Mouse (Mus musculus): ENCODE results near the gene Psma5. TPM values are rescaled to one million over a fixed set of nuclear protein-coding genes. Genes with fewer than 3 reads are reported as not detected.

Gene Psma5
- 242 and 259 TPM in 2 replicates for polyA plus RNA-seq (2015; fragmentation: Nextera tagmentation; extraction: Ambion mirVana)

DNA sequence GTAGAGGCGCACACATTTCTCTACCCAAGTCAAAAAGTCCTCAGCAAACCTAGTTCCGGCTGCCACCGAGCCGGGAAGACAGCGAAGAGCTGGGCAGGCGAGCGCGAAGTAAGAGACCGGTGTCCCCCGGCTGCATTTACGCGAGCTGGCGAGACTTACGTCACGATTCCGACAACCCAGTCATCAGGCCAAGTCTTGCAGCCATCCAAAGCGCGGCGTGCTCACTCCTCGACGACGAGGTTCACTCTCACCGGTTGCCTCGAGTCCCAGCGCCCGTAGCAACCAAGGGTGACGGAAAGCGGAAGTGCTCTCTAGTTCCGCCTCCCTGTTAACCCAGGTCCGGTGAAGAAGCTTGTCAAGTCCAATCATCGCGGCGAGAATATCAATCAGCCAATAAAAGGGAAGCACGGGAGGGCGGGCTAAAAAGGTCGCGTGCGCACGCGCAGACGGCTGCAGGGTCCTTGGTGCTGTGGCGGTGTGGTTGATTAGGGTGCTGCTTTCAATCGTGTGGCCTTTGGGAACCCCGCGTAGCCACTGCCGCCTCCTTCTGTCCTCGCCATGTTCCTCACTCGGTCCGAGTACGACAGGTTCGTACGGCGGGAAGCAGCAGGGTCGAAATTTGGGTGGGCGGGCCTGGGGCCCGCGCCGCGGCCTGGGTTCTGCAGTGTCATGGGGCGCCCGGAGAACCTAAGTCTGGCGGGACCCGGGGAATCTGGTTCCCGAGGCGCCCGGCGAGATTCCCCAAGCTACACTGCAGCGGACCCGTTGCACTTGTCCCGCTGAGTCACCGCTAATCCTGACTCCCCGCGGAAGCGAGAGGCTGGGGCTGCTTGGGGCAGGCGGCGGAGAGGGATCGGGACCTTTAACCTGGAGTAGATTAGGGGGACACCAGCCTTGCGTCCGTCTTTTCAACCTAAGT, at the start of gene Psma5:
Psma5 (plus strand) TSS at position 208 of the 919 bp plus-strand sequence.
- H3K36me3 ChIP-seq: peaks cover 3% of the 10 kb centered on the region
- peak within 1 kb of the TSS; percentile 98 for H3K4me3 ChIP-seq
- peak; percentile 99 for ATAC-seq (ENCODE audit: low read depth)
- H3K27me3 ChIP-seq: no peaks in the 10 kb centered on the region
- under 1% methylated on average over 79 of the region's 79 CpGs for WGBS
- peak within 1 kb of the TSS; percentile 89 for H3K4me2 ChIP-seq
- peaks cover 29% of the 10 kb centered on the region for H3K4me1 ChIP-seq (replicated peaks)
- H3K9me3 ChIP-seq: no peaks in the 10 kb centered on the region
- H3K9ac ChIP-seq: peak within 1 kb of the TSS; percentile 93
- H3K27ac ChIP-seq (replicated peaks): 0 out of 2 replicates have a peak within 1 kb of the TSS, but pooled peaks have one; percentile 19

DNA sequence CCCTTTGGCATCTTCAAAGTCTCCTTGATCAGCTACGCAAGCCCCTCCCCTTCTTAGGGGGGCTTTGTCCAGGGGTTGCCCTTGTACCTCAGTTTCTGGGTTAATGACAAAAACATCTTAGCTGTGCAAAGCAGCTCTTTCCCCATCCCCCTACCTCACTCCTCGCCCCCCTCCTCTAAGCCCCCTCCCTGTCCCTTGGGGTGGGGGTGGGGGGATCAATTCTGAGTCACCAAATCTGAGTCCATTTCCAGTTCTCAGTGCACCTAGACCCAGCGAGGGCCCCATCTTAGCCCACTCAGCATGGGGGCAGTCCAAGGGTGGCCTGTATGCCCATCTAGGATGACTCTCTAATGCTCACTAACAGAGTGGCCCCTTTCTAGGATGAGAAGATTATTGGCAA, 47.7 kb upstream of the Psma5 start:
- peaks cover 49% of the 10 kb centered on the region for H3K4me1 ChIP-seq (replicated peaks)
- H3K36me3 ChIP-seq: peaks cover 43% of the 10 kb centered on the region
- peak overlapping the region; percentile 91 for H3K9ac ChIP-seq
- no peak for ATAC-seq (ENCODE audit: low read depth)
- peak overlapping the region; percentile 97 for H3K27ac ChIP-seq (replicated peaks)
- H3K9me3 ChIP-seq: no peaks in the 10 kb centered on the region
- WGBS: 62% methylated on average over 3 of the region's 3 CpGs
- H3K27me3 ChIP-seq: peaks cover 4% of the 10 kb centered on the region; the same call in 1 of the 2 replicates
- H3K4me2 ChIP-seq: peak overlapping the region; percentile 93
- peak overlapping the region; percentile 67 for H3K4me3 ChIP-seq

DNA sequence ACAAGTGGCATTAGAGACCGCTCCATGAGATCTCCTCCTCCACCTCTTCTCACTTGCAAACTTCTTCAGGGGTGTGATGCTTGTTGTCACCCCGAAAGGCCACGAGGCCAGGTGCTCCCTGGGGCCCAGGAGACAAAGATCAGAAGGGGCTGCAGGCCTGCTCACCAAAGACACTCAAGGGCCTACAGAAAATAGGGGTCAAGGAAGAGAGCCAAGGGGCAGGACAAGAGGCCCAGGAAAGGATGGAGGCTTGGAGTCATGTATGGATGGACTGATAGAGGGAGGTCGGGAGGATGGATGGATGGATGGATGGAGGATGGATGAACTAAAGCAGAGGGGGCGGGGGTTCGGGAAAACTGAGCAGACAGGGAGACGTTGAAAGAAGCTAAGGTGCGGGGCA, 47.2 kb upstream of the Psma5 start:
- H3K4me3 ChIP-seq: peak overlapping the region; percentile 67
- H3K4me1 ChIP-seq (replicated peaks): peaks cover 44% of the 10 kb centered on the region
- no peak; the same call in 1 of the 2 replicates for ATAC-seq (ENCODE audit: low read depth)
- WGBS: 11% methylated on average over 8 of the region's 8 CpGs
- H3K4me2 ChIP-seq: peak overlapping the region; percentile 93
- H3K27ac ChIP-seq (replicated peaks): peak overlapping the region; percentile 97
- H3K9me3 ChIP-seq: no peaks in the 10 kb centered on the region
- peaks cover 4% of the 10 kb centered on the region for H3K27me3 ChIP-seq
- H3K9ac ChIP-seq: peak overlapping the region; percentile 91
- H3K36me3 ChIP-seq: peaks cover 38% of the 10 kb centered on the region

DNA sequence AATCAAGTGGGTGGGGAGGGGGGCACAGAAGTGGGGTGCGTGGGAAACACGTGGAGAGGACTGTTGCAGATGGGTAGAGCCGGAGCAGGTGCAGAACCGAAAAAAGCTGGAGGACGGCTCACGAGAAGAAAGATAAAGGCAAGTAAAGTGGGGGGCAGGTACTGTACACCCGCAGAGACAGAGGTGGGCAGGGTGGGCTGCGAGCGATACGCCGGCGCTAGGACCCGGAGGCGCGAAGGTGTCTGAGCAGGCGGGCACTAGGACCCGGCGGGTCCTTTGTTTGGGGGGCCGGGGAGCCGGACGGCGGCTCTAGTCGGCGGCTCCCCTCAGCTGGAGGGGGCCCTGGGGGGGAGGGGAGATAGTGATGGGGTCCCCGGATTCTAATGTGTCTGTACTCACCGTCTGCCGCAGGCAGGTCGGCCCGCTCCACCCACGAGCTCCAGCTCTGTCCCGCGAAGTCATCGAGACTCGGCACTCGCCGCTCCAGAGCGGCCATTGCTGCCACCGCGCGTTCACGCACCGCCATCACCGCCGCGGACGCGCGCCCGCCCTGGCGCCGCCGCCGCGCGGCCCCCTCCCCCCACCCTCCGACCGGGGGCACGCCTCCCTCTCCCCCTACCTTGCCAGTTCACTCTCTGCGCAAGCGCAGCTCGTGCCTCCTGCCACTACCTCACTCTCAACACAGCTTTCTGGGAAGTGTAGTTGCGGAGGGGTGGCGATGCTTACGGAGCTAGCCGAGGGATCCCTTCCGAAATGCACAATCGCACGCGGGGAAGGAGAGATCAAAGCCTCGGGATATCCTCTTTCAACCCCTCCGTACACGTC, 46.6 kb upstream of the Psma5 start:
- peaks cover 40% of the 10 kb centered on the region for H3K4me1 ChIP-seq (replicated peaks)
- under 1% methylated on average over 41 of the region's 72 CpGs for WGBS
- H3K36me3 ChIP-seq: peaks cover 32% of the 10 kb centered on the region
- peak overlapping the region; percentile 91 for H3K9ac ChIP-seq
- peaks cover 4% of the 10 kb centered on the region for H3K27me3 ChIP-seq
- peak overlapping the region; percentile 97 for H3K27ac ChIP-seq (replicated peaks)
- H3K9me3 ChIP-seq: no peaks in the 10 kb centered on the region
- H3K4me2 ChIP-seq: peak overlapping the region; percentile 93
- H3K4me3 ChIP-seq: peak overlapping the region; percentile 67
- peak; percentile 97 for ATAC-seq (ENCODE audit: low read depth)

DNA sequence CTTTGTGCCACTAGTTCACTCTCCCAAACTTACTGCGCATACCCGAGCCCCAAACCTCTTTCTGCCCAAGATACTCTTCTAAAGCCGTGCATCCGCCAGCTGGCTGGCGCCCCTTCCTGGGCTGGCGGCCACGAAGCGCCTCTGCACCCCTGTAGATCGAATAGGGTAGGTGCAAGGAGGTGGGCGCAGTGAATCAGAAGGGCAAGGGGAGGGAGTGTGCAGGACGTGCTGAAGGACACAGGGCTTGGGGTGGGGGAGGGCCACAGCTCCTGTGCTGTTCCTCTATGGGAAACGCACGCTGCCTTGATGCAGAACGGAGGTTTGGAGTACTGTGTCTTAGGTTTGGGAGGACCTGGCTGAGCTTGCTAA, 46.0 kb upstream of the Psma5 start, which contains the start of gene Atxn7l2:
Atxn7l2 (minus strand) TSS at position 164 of the 369 bp plus-strand sequence.
- Histone ChIP-seq H3K36me3 (peaks cover 26% of the 10 kb centered on the region), H3K9me3 (no peaks in the 10 kb centered on the region), H3K27ac (replicated peaks) (peak within 1 kb of the TSS; percentile 97), H3K4me3 (peak within 1 kb of the TSS; percentile 67), H3K27me3 (peaks cover 4% of the 10 kb centered on the region), H3K9ac (peak within 1 kb of the TSS; percentile 91), H3K4me1 (replicated peaks) (peaks cover 40% of the 10 kb centered on the region), H3K4me2 (peak within 1 kb of the TSS; percentile 93)
- WGBS: under 1% methylated on average over 14 of the region's 14 CpGs
- ATAC-seq (ENCODE audit: low read depth): peak; percentile 90

DNA sequence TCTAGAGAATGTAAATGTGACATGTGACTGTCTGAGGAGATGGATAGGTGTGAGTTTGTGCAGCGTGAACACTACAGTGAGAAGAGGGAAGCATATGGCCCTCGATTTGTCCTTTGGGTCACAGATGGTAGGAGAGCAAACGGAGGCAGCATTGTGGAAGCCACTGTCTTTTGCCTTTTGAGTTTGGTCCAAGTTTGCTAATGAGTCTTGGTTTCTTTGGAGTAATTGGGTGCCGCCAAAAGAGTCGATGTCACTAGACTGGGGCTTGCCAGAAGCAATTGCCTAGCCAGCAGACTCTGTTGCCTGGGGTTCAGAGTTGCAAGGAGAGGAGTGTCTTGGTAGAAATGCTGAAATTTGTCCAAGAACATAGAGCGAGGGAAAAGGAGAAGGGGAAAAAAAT, 44.9 kb upstream of the Psma5 start:
- peaks cover 37% of the 10 kb centered on the region for H3K4me1 ChIP-seq (replicated peaks)
- H3K36me3 ChIP-seq: peaks cover 15% of the 10 kb centered on the region
- no peaks in the 10 kb centered on the region for H3K9me3 ChIP-seq
- H3K9ac ChIP-seq: peak overlapping the region; percentile 91; the same call in 1 of the 2 replicates
- peak overlapping the region; percentile 67; the same call in 1 of the 2 replicates for H3K4me3 ChIP-seq
- peaks cover 10% of the 10 kb centered on the region for H3K27me3 ChIP-seq
- peak overlapping the region; percentile 75 for H3K4me2 ChIP-seq
- H3K27ac ChIP-seq (replicated peaks): peak overlapping the region; percentile 97
- ATAC-seq (ENCODE audit: low read depth): no peak
- WGBS: 66% methylated on average over 6 of the region's 6 CpGs

DNA sequence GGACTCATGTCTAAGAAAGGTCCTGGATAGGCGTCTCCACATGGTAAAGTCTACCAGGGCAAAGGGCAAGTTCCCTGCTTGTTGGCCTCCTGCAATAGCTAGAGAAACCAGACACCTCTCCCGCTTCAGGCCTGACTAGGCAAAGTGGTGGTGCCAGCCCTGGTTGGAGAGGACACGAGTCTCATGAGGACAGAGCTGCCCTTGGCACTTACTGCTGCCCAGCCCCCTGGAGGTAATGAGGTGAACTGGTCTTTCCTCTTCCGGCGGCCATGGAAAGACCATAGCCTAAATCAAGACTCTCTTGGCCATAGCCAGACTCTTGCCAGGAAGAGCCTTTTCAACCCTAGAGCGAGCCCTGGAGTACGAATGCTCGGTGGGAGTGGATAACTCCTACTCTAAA, 44.3 kb upstream of the Psma5 start:
- peak overlapping the region; percentile 97; the same call in 1 of the 2 replicates for H3K27ac ChIP-seq (replicated peaks)
- 85% methylated on average over 8 of the region's 8 CpGs for WGBS

DNA sequence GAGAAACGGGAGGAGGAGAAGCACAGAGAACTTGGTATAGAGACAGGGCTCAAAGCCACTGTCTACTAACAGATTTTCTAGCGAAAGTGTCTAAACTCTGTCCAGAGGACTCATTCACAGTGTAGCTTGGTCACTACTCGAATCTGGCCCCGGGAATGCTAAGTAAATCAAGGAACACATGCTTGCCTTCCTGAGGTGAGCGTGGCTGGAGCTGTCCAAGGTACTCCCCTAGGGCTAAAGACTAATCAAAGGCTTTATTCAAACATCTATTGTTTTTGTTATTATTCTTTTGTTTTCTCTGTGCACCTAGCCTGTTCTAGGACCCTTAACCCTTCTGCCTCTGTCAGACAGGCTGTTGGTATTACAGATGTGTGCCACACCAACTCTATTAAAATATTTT, 42.0 kb upstream of the Psma5 start:
- no peaks in the 10 kb centered on the region for H3K9me3 ChIP-seq
- H3K9ac ChIP-seq: no peak overlapping the region
- 24% methylated on average over 5 of the region's 5 CpGs for WGBS
- H3K36me3 ChIP-seq: no peaks in the 10 kb centered on the region
- ATAC-seq (ENCODE audit: low read depth): no peak
- peaks cover 15% of the 10 kb centered on the region for H3K4me1 ChIP-seq (replicated peaks)
- H3K4me3 ChIP-seq: no peak overlapping the region
- peaks cover 10% of the 10 kb centered on the region for H3K27me3 ChIP-seq
- no peak overlapping the region for H3K27ac ChIP-seq (replicated peaks)
- H3K4me2 ChIP-seq: no peak overlapping the region

More for the DNA sequence above, 44.3 kb upstream of the Psma5 start:
- Histone ChIP-seq H3K9me3 (no peaks in the 10 kb centered on the region), H3K9ac (no peak overlapping the region), H3K4me3 (no peak overlapping the region), H3K27me3 (peaks cover 10% of the 10 kb centered on the region), H3K4me2 (no peak overlapping the region), H3K4me1 (replicated peaks) (peaks cover 33% of the 10 kb centered on the region), H3K36me3 (peaks cover 10% of the 10 kb centered on the region)
- ATAC-seq (ENCODE audit: low read depth): no peak

DNA sequence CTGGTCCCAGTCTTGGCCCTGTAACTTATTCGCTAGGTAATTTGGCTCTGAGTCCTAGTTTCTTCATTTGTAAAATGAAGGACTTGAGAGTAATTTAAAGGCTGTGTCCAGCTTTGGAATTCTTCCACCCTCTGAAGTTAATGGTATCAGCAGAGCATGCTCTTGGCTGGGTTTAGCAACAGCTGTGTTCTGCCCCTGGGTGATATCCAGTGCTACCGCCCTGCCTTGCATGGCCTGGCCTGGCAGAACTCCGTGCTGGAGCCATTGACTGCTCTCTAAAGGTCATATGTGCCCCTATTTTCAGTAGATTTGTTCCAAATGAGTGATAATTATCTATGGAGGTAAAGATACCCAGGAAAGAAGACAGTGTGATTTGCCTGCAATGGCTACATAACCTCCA, 36.1 kb upstream of the Psma5 start:
- no peak for ATAC-seq (ENCODE audit: low read depth)
- Histone ChIP-seq H3K27me3 (peaks cover 55% of the 10 kb centered on the region), H3K4me3 (no peak overlapping the region), H3K9ac (no peak overlapping the region), H3K4me1 (replicated peaks) (peaks cover under 1% of the 10 kb centered on the region; the same call in 1 of the 2 replicates), H3K4me2 (no peak overlapping the region), H3K36me3 (no peaks in the 10 kb centered on the region), H3K9me3 (no peaks in the 10 kb centered on the region), H3K27ac (replicated peaks) (no peak overlapping the region)
- WGBS: 78% methylated on average over 3 of the region's 3 CpGs

DNA sequence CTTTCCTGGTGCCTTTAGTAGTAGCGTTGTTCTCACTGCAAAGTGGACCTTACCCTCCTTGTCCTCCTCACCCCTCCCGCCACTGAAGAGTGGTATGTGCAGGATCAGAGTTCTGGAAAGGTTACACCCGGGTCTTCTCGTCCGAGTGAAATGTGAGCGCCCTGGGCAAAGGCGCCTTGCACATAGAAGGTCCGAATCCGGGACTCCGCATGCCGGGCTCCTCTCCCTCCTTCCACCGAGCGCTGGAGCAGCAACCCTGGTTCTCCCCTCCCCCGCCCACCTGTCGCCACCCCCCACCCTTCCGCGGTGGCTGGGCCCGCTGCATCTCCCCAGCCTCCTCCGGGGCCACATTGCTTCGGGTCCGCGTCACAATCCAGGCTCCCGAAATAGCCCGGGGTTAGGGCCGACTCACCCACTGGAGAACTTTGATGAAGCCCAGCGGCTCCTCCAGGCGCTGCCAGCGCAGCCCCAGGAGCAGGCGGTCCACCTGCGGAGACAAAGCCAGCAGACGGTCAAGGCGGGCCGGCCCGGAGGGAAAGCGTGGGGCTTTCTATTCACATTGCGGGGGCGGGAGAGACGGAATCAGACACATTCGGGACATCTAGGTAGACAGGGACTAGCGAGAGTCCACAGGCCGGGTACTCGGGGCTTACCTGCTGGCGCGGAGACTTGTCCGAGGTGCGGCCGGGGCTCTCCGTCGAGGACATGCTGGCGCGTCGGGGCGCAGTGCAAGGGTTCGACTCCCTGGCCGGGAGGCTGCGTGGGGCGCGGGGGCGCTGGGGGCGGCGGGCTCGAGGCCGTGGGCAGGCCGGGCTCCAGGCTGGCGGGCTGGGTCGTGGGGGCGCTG, 30.8 kb upstream of the Psma5 start:
- no peaks in the 10 kb centered on the region for H3K36me3 ChIP-seq
- peak overlapping the region; percentile 39 for H3K9ac ChIP-seq
- H3K9me3 ChIP-seq: no peaks in the 10 kb centered on the region
- 2% methylated on average over 66 of the region's 67 CpGs for WGBS
- peak overlapping the region; percentile 56 for H3K4me2 ChIP-seq
- no peak overlapping the region for H3K27ac ChIP-seq (replicated peaks)
- peaks cover 15% of the 10 kb centered on the region for H3K4me1 ChIP-seq (replicated peaks)
- peak; percentile 50; the same call in 1 of the 2 replicates for ATAC-seq (ENCODE audit: low read depth)
- H3K27me3 ChIP-seq: peaks cover 76% of the 10 kb centered on the region
- peak overlapping the region; percentile 34 for H3K4me3 ChIP-seq
